Mouse (Mus musculus): ENCODE measurements at regions not wholly inside any gene's neighbourhood (a gene's known extent, or its start where the extent isn't known, plus 50 kb on each side); places are given as distances from the start of the nearest gene placed in this dataset.

- TF ChIP-seq EP300 (IDR thresholded peaks at IDR 0.05; ENCODE audit: low read depth) (no peak), CTCF (IDR thresholded peaks at IDR 0.05; ENCODE audit: low read depth) (no peak)
Observed at GRCm38 (mm10) chr4:90797472-90797871, 578.9 kb downstream of the Zfp352 start.
